Mouse (Mus musculus): ENCODE results near the gene Tpi1.
"Not testable (repeated sequence)": the region's sequence is repeated elsewhere in the genome, so short reads cannot be mapped to it uniquely, and the experiment has no call there.

Gene Tpi1

GRCm38 (mm10) chr6:124831199-124831598 is 17.1 kb upstream of the Tpi1 start:
- DNase-seq = not testable (repeated sequence)

GRCm38 (mm10) chr6:124829799-124830700 is 16.0 kb upstream of the Tpi1 start:
- peak; percentile 88 to 90 for DNase-seq

GRCm38 (mm10) chr6:124828868-124829798 is 15.0 kb upstream of the Tpi1 start, which contains the start of the genes Usp5 and Cdca3:
Gene Usp5 (minus strand): TSS chr6:124829484.
Gene Cdca3 (plus strand): TSS chr6:124829547.
- peak; percentile 96 for DNase-seq

GRCm38 (mm10) chr6:124828101-124828592 is 14.1 kb upstream of the Tpi1 start:
- peak in 1 of 2 experiments; percentile 4 for DNase-seq

- DNase-seq = no peak
Observed at GRCm38 (mm10) chr6:124822049-124822448, 8.0 kb upstream of the Tpi1 start.

GRCm38 (mm10) chr6:124820891-124821290 is 6.8 kb upstream of the Tpi1 start:
- no peak for DNase-seq

GRCm38 (mm10) chr6:124817971-124818370 is 3.9 kb upstream of the Tpi1 start:
- no peak for DNase-seq

GRCm38 (mm10) chr6:124817563-124817962 is 3.5 kb upstream of the Tpi1 start:
- DNase-seq = no peak

- DNase-seq = no peak
Observed at GRCm38 (mm10) chr6:124817125-124817524, 3.0 kb upstream of the Tpi1 start.

GRCm38 (mm10) chr6:124816611-124817010 is 2.5 kb upstream of the Tpi1 start:
- no peak for DNase-seq

- DNase-seq = no peak
Observed at GRCm38 (mm10) chr6:124814858-124815774, 1.0 kb upstream of the Tpi1 start.

- DNase-seq = no peak
Observed at GRCm38 (mm10) chr6:124814448-124814847, 352 bp upstream of the Tpi1 start.

GRCm38 (mm10) chr6:124813496-124813895 is 600 bp downstream of the Tpi1 start:
- peak; percentile 58 to 60 for DNase-seq

- DNase-seq = no peak
Observed at GRCm38 (mm10) chr6:124812848-124813247, 1.2 kb downstream of the Tpi1 start.

- DNase-seq = no peak
Observed at GRCm38 (mm10) chr6:124811701-124812560, 2.2 kb downstream of the Tpi1 start.

GRCm38 (mm10) chr6:124811403-124811665 is 2.8 kb downstream of the Tpi1 start:
- DNase-seq = no peak

- not testable (repeated sequence) for DNase-seq
Observed at GRCm38 (mm10) chr6:124810566-124811402, 3.3 kb downstream of the Tpi1 start.

GRCm38 (mm10) chr6:124809775-124810538 is 4.1 kb downstream of the Tpi1 start:
- no peak for DNase-seq

- DNase-seq = peak; percentile 67 to 70
Observed at GRCm38 (mm10) chr6:124809052-124809774, 4.9 kb downstream of the Tpi1 start.
